Mouse (Mus musculus) lung, postnatal 0 days (tissue): ENCODE data around the gene Stx18. TPM values are rescaled to one million over a fixed set of nuclear protein-coding genes. Genes with fewer than 3 reads are reported as not detected.

Source experiments
- ATAC-seq: fragments of 200-750 bp; cut with Nextera tagmentation; 2 replicates; pipeline ENCODE4 v1.8.0; 2017; ENCODE audit warnings: moderate library complexity
- DNase-seq: peaks from one replicate; pipeline ENCODE4 v3.0.0-alpha.2; 2016; ENCODE audit warnings: low spot score
- H3K27ac ChIP-seq: fragments of 300-500 bp; sonication (generic); 2 replicates; pipeline ENCODE4 v1.5.1; 2014; ENCODE audit warnings: antibody characterized with exemption, mild to moderate bottlenecking, low read length, mixed read lengths
- H3K27me3 ChIP-seq: fragments of 300-500 bp; sonication (generic); replicated peaks from 2 replicates; pipeline ENCODE4 v1.6.1; 2014; ENCODE audit warnings: low read length, mixed read lengths; ENCODE audit not compliant: insufficient read depth
- H3K36me3 ChIP-seq: fragments of 300-500 bp; sonication (generic); 2 replicates; pipeline ENCODE4 v1.6.1; 2014; ENCODE audit warnings: low read length, mixed read lengths; ENCODE audit not compliant: insufficient read depth
- H3K4me1 ChIP-seq: fragments of 300-500 bp; sonication (generic); 2 replicates; pipeline ENCODE4 v1.6.1; 2014; ENCODE audit warnings: antibody characterized with exemption, low read depth, low read length, mixed read lengths; ENCODE audit not compliant: insufficient read depth
- H3K4me2 ChIP-seq: fragments of 300-500 bp; sonication (generic); replicated peaks from 2 replicates; pipeline ENCODE4 v1.6.1; 2014; ENCODE audit warnings: low read depth, mild to moderate bottlenecking, low read length, moderate library complexity, mixed read lengths
- H3K4me3 ChIP-seq: fragments of 300-500 bp; sonication (generic); 2 replicates; pipeline ENCODE4 v1.5.1; 2014; ENCODE audit warnings: low read depth, low read length
- H3K9ac ChIP-seq: fragments of 300-500 bp; sonication (generic); replicated peaks from 2 replicates; pipeline ENCODE4 v1.6.1; 2014; ENCODE audit warnings: low read depth, mild to moderate bottlenecking
- H3K9me3 ChIP-seq: fragments of 300-500 bp; sonication (generic); 2 replicates; pipeline ENCODE4 v1.6.1; 2016; ENCODE audit warnings: low read length, mixed read lengths
- CTCF ChIP-seq: IDR thresholded peaks from 2 replicates; pipeline ENCODE4 v1.5.1; 2016; ENCODE audit warnings: antibody characterized with exemption, mild to moderate bottlenecking
- EP300 ChIP-seq: IDR thresholded peaks from 2 replicates; pipeline ENCODE4 v1.6.1; 2016; ENCODE audit warnings: antibody characterized with exemption, mild to moderate bottlenecking, control low read depth
- WGBS: fragments of 180-500 bp; shearing (Covaris S2); extraction: QIAGEN DNeasy Blood & Tissue Kit; methylation state at CpG from one replicate; pipeline ENCODE4 v1.1.7; 2014; 5-methylcytosine and 5-hydroxymethylcytosine counted together
- polyA plus RNA-seq: library from polyadenylated mRNA; unstranded; fragments of >200 nt; fragmentation: Nextera tagmentation; extraction: Ambion mirVana; gene quantifications from 2 replicates; pipeline ENCODE4 v1.2.1, GENCODE M21; 2015

Stx18 gene
- polyA plus RNA-seq, 1 experiment from 2014 or later: 27.9 TPM

- H3K9me3 ChIP-seq: no peaks in the 10 kb centered on the region
- ATAC-seq (no peak), DNase-seq (no peak)
- H3K4me1 ChIP-seq: no peaks in the 10 kb centered on the region
- H3K36me3 ChIP-seq: no peaks in the 10 kb centered on the region
- H3K4me3 ChIP-seq: no peak overlapping the region
- no peaks in the 10 kb centered on the region for H3K27me3 ChIP-seq
- no peak overlapping the region for H3K9ac ChIP-seq
- TF ChIP-seq CTCF: no peak
- TF ChIP-seq EP300: no peak
- no peak overlapping the region for H3K27ac ChIP-seq
- WGBS: 77% methylated on average over 16 of the region's 16 CpGs
- no peak overlapping the region for H3K4me2 ChIP-seq
Observed at GRCm38 (mm10) chr5:38174256-38174912, 135.8 kb downstream of the Stx18 start.

- Histone ChIP-seq H3K9ac (no peak overlapping the region), H3K36me3 (no peaks in the 10 kb centered on the region), H3K4me3 (no peak overlapping the region), H3K4me1 (no peaks in the 10 kb centered on the region), H3K9me3 (no peaks in the 10 kb centered on the region), H3K4me2 (no peak overlapping the region), H3K27me3 (no peaks in the 10 kb centered on the region), H3K27ac (no peak overlapping the region)
- WGBS: 74% methylated on average over 6 of the region's 6 CpGs
- DNase-seq: no peak
- no peak for ATAC-seq
- TF ChIP-seq CTCF: no peak
- no peak for TF ChIP-seq EP300
Observed at GRCm38 (mm10) chr5:38184688-38185285, 146.2 kb downstream of the Stx18 start.

DNA sequence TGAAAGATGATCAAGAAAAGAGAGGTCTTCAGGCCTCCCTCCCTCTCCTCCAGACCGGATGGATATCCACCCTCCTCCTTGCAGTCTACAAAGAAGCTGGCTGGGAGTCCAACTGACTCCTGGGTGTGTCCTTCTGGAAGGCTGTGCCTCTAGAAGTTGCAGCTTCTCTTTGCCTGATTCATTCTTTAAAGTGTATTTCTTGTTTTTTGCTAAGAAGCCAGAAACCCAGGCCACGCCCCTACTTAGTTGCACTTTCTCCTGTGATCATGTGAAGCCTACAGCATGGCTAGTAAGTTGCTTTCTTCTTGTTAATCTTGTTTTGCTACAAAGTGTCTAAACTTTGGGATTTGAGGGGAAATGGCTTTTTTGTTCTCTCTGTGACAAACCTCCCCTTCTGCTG is 148.5 kb downstream of the Stx18 start:
- no peaks in the 10 kb centered on the region for H3K4me1 ChIP-seq
- WGBS: 94% methylated on average over 2 of the region's 2 CpGs
- H3K27ac ChIP-seq: no peak overlapping the region
- H3K36me3 ChIP-seq: no peaks in the 10 kb centered on the region
- no peak for ATAC-seq
- TF ChIP-seq CTCF (no peak), EP300 (no peak)
- no peaks in the 10 kb centered on the region for H3K27me3 ChIP-seq
- DNase-seq: no peak
- H3K4me2 ChIP-seq: no peak overlapping the region
- H3K4me3 ChIP-seq: no peak overlapping the region
- H3K9me3 ChIP-seq: no peaks in the 10 kb centered on the region
- H3K9ac ChIP-seq: no peak overlapping the region

Other genes starting within 250 kb of the Stx18 start
- gene Msx1, start 214.2 kb upstream of the Stx18 start, polyA plus RNA-seq: 2.2 and 3.4 TPM in 2 replicates
- 53.0 and 53.7 TPM in 2 replicates for gene Nsg1, start 121.2 kb downstream of the Stx18 start, polyA plus RNA-seq
- 6.7 and 7.4 TPM in 2 replicates for gene Zbtb49, start 181.7 kb downstream of the Stx18 start, polyA plus RNA-seq
- gene Lyar, start 181.7 kb downstream of the Stx18 start, polyA plus RNA-seq: 36.4 and 40.4 TPM in 2 replicates
- gene Tmem128, start 221.4 kb downstream of the Stx18 start, polyA plus RNA-seq: 94.7 and 113 TPM in 2 replicates
- gene Otop1, start 237.2 kb downstream of the Stx18 start, polyA plus RNA-seq: not detected in 2 replicates